Mouse (Mus musculus): Measurements from ENCODE around the gene Fgd4.

The Fgd4 gene

DNA sequence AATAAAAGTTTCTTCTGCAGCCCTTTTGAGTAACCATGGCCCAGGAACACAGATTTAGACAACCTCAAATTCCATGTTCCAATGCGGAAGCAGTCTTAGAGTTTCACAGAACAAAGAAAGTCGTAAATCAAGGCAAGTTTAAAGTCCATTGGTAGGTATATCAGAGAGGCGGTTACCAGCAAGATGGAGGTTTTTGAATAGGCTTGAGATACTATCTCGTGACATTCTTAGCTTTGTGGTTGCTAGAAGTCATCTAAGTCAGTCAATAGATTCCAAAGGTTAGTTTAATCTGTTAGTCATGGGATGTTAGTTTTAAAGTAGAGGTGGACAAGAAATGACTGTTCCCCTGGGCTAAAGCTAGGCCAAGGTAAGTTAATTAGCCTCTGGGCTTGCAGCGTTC is at the start of gene Fgd4:
Gene Fgd4, minus strand, starts transcription at position 89 of the 400 bp plus-strand sequence.
- no peak for DNase-seq (ENCODE audit: low spot score in 2 of 2)

DNA sequence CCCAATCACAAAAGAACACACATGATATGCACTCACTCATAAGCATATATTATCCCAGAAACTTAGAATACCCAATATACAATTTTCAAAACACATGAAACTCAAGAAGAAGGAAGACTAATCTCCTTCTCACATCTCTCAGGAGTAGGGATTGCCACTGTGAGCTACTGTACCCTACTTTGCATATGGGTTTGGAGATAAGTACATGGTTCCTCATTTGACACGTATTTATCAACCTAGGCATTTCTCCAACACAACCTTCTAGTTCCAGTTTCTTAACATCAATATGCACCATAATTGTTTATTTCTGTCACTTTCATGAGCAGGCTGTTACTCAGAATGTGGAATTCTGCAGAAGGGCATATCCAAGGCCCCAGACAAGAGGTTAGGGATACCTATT is 44.8 kb upstream of the Fgd4 start:
- DNase-seq (ENCODE audit: low spot score in 2 of 2): no peak

- DNase-seq (ENCODE audit: low spot score in 2 of 2): no peak
These were observed 33.4 kb upstream of the Fgd4 start for GRCm38 (mm10) chr16:16633730-16634129.

DNA sequence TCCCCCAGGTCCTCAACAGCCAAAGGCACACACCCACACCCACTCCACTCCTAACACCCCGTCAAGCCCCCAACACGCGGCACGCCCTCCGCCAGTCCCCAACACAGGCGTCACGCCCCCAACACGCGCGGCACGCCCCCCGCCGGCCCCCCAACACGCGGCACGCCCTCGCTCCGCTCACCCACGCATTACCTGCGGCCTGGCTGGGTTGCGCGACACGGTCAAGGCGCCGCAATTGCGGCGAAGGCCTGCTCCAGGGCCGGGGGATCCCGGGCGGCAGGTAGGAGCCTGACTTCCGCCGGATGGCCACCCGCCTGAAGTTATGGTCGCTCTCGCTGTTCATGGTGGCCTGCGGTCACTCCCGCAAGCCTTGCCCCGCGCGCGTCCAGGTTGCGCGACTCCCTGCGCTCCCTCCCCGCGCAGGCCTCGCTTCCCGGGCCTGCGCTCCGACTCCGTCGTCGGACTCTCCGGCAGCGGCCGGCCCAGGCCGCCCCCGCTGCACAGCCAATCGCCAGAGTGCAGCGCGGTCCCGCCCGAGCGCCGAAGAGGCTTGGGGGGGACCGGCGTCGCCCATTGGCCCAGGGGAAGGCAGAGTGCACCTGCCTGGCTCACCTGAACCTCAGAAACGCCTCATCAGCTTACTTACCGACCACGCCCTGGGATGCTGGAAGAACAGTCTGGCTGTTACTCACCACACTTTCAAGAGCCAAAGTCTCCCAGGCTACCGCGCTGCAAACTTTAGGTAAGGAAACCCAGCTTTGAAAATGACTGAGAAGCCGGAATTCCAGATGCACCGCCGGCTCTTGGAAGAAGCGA is 555 bp downstream of the Fgd4 start:
- peak in 1 of 2 experiments; percentile 17 for DNase-seq (ENCODE audit: low spot score in 2 of 2)

DNA sequence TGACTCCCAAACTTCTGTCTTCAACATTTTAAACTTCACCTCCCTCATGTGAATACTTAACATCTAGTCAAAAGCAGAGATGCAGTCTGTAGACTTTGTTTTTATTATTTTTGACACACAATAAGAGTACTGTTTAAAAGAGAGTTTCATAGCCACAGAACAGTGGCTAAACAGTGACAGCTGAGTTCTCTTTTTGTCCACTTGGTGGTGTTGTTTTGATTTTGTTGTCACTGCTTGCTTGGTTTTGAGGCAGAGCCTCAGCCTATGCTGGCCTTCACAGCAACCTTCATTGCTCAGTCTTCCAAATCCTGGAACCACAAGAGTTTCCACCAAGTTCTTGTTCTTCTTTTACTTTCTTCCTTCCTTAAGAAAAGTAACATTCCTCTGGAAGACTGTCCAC is 3.8 kb downstream of the Fgd4 start:
- DNase-seq (ENCODE audit: low spot score in 2 of 2): no peak

- no peak for DNase-seq (ENCODE audit: low spot score in 2 of 2)
These were observed 7.7 kb downstream of the Fgd4 start for GRCm38 (mm10) chr16:16592622-16593021.

DNA sequence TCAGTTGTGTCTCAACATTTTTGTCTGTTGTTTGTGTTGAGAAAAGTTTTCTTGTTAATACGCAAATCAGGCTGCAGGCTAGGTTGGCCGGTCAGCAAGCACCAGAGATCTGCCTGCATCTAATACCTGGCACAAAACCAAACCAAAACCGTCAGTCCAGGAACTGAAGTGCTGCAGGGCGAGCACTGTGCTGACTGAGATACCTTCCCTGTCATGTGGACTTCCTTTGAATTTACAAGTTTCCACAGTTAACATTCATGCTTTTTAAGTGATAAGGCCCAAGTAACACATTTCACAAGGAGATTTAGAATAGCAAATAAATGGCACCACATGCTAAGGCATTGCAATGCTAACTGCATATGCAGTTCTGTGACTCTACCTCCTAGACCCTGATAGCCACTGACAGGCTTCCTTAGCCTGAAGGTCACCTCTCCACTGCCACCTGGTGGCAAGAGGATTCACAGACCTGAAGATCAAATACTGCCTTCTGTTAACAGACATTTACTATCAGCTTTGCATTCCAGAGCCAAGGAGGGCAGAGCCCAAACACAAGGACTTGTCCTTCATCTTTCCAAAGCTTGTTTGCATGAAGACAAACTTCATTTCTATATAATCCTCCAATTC is 15.8 kb downstream of the Fgd4 start:
- DNase-seq (ENCODE audit: low spot score in 2 of 2): peak in 1 of 2 experiments; percentile 57

DNA sequence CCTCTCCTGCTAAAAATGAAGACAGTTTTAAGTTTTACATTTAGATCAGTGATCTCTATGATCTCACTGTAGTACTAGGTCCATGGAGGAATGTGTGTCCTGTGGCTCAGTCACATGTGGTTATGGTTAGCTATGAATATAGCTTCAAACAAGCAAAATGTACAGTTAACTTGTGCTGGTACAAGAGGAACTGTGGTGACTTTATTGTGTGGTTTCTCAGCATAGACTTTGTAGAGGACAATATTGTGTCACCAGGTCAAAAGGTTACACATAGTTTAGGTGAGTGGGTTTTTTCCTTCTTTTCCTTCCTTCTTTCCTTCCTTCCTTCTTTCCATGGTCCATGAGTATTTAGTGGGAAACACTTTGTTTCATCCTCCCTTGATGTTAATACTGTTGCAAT is 23.8 kb downstream of the Fgd4 start:
- no peak for DNase-seq (ENCODE audit: low spot score in 2 of 2)

GRCm38 (mm10) chr16:16574508-16574907 is 25.8 kb downstream of the Fgd4 start:
- DNase-seq (ENCODE audit: low spot score in 2 of 2): no peak

- DNase-seq (ENCODE audit: low spot score in 2 of 2): no peak
These were observed 27.2 kb downstream of the Fgd4 start for GRCm38 (mm10) chr16:16573167-16573566.

GRCm38 (mm10) chr16:16571356-16571755 is 29.0 kb downstream of the Fgd4 start:
- no peak for DNase-seq (ENCODE audit: low spot score in 2 of 2)

DNA sequence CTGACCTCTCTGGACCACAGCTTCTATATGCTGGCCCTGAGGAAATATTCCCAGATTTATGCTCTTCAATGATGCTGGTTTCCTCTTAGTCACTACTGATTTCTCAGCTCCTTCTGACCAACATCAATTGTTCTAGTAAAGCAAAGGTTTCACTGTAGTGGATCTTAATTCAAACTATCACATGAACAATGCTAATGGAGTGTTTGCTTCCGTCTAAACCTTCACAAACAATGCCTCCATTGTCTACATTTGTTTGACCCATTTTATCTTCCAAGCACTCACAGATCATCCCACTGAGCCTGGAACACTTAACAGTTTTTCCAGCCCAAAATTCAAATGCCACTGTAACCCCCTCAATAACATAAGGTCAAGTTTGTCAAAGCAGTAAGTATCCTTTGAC is 33.6 kb downstream of the Fgd4 start:
- no peak for DNase-seq (ENCODE audit: low spot score in 2 of 2)

DNA sequence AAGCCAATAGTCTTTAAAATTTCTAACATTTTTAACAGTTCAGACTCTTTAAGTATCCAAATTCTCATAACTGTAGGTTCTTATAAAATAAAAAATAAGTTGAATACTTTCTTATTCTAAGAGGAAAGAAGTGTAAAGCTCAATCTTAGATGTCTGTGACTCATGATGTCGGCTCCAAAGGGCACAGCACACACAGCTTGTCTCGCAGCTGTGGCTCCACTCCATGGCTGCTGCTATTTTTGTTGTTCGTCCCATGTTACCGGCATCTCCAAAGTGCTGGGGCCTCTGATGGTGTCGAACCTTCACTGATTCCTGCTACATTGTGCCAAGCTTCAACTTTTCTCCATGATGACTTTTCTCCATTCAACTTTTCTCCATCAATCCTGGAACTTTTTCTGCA is 34.1 kb downstream of the Fgd4 start:
- no peak for DNase-seq (ENCODE audit: low spot score in 2 of 2)

GRCm38 (mm10) chr16:16565786-16566185 is 34.6 kb downstream of the Fgd4 start:
- no peak for DNase-seq (ENCODE audit: low spot score in 2 of 2)

DNA sequence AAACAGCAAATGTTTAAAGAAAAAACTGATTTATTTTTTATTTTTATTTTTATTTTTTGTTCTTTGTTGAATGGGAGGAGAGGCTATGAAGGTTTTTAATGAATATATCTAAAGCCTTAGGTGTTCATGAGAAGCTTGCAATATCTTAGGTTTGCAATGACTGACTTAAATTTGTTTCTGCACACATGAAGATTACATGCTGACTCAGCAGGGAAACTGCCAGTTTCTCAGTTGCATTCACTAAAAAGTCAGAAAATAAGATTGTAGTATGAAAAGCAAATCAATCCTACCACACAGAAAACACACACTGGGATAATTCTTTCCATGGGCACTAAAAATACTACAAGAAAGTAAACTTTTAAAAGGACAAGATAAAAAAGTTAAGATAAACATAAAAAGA is 39.6 kb downstream of the Fgd4 start:
- no peak for DNase-seq (ENCODE audit: low spot score in 2 of 2)

DNA sequence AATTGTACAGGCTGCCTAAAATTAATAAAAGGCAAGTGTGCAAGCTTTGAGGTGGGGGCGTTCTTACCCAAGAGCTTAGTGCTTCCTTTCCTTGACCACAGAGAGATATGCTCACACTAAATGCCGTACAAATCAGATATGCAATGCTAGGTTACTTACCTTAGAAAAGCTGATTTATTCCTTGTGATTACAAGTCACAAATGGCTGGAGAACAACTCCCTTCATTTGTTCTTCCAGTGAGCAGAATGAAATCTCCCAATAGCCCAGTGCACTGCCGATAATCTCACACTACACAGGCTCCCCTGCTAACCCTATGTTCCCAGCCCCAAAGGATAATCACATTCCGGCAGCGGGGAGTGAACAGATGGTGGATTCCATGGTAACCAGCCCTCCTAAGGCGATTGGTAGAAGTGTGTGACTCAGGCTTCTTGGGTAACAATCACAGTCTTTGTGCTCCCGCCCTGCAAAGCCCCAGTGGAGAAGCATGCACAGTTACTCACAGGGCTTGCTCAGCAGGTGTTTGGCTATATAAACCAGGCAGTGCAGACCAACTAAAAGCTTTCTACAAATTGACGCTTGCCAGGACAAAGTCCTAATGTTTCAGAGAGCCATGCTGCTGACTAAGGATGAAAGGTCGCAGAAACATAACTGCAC is 40.3 kb downstream of the Fgd4 start:
- no peak for DNase-seq (ENCODE audit: low spot score in 2 of 2)

DNA sequence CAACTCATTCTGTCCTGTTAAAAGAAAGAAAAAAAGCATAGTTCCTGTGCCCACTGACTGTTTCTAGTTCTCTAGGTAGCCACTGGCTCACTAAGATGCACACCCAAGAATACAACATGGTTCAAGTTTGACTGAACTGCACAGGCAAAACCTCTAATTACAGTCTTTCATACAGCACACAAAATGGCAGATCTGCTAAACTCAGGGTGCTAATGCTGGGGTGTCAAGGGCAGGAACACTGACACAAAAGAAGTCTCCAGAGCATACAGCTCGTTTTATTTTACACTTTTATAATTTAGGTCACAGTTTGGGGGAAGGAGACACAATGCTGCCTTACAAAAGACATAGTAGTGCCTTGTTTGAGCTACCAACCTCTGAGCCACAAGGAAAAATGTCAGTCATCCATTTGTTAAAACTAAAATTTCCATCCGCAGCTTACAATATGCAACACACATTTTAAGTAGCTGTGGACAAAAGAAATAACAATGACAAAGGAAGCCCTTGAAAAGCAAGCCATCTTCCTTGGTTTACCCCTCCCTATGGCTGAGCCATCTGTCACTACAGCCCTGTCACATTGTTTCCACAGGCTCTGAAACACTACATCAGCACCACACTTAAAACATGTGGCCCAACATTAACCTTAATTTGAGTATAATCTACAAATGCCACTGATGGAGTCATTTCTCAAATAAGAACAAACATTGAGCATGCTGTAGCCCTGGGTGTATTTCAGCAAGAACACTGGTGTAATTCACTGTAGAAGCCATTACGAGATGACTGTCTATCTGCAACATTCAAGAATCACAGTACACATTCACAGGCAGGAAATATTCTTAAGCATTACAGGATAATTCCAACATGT is 41.1 kb downstream of the Fgd4 start:
- no peak for DNase-seq (ENCODE audit: low spot score in 2 of 2)

GRCm38 (mm10) chr16:16557738-16558137 is 42.6 kb downstream of the Fgd4 start:
- DNase-seq (ENCODE audit: low spot score in 2 of 2): no peak

- DNase-seq (ENCODE audit: low spot score in 2 of 2): no peak
These were observed 46.3 kb downstream of the Fgd4 start for GRCm38 (mm10) chr16:16554098-16554497.

DNA sequence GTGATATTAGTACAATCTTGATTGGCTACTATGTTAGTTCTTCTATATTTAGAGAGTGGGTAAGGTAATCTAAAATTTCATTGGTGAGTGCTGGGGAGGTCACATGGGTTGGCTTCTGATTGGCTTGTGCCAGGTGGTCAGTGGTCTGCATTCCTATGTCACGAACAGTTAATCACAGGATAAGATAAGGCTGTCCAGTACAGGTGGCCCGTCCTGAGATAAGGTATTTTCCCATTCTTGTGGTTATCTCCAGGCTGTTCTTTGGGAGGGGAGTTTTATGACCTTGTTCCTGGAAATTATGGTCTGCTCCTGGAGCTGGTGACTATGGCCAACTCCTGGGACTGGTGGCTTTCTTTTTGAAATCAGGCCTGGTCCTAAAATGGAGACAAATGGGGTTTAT is 48.2 kb downstream of the Fgd4 start:
- no peak for DNase-seq (ENCODE audit: low spot score in 2 of 2)

GRCm38 (mm10) chr16:16549105-16549504 is 51.2 kb downstream of the Fgd4 start:
- no peak for DNase-seq (ENCODE audit: low spot score in 2 of 2)

GRCm38 (mm10) chr16:16546657-16547056 is 53.7 kb downstream of the Fgd4 start:
- DNase-seq (ENCODE audit: low spot score in 2 of 2): no peak

All from thymus, postnatal 10 days (tissue).